Mouse (Mus musculus) heart, postnatal 0 days (tissue): ENCODE results near the gene Gm20708. TPM values are rescaled to one million over a fixed set of nuclear protein-coding genes. Genes with fewer than 3 reads are reported as not detected.
A peak's percentile ranks its signal among the peaks of the same experiment; 100 is the strongest.

Experiments
- ATAC-seq: fragments of 200-750 bp; cut with Nextera tagmentation; 2 replicates; pipeline ENCODE4 v1.8.0; 2017; ENCODE audit warnings: low read depth, moderate number of reproducible peaks, moderate library complexity; ENCODE audit not compliant: insufficient read depth
- DNase-seq: peaks from one replicate; pipeline ENCODE4 v3.0.0-alpha.2; 2016; ENCODE audit warnings: low spot score
- H3K27ac ChIP-seq: fragments of 300-500 bp; sonication (generic); 2 replicates; pipeline ENCODE4 v1.5.1; 2014; ENCODE audit warnings: low read depth, mild to moderate bottlenecking
- H3K27me3 ChIP-seq: fragments of 300-500 bp; sonication (generic); 2 replicates; pipeline ENCODE4 v1.6.1; 2014; ENCODE audit warnings: low read length, mixed read lengths; ENCODE audit not compliant: control insufficient read depth, insufficient read depth
- H3K36me3 ChIP-seq: fragments of 300-500 bp; sonication (generic); replicated peaks from 2 replicates; pipeline ENCODE4 v1.6.1; 2014; ENCODE audit warnings: low read length, mixed read lengths; ENCODE audit not compliant: control insufficient read depth, insufficient read depth
- H3K4me1 ChIP-seq: fragments of 300-500 bp; sonication (generic); 2 replicates; pipeline ENCODE4 v1.6.1; 2014; ENCODE audit warnings: antibody characterized with exemption; ENCODE audit not compliant: control insufficient read depth, insufficient read depth
- H3K4me2 ChIP-seq: fragments of 300-500 bp; sonication (generic); 2 replicates; pipeline ENCODE4 v1.6.1; 2014; ENCODE audit warnings: low read depth, mild to moderate bottlenecking, low read length, moderate library complexity
- H3K4me3 ChIP-seq: fragments of 300-500 bp; sonication (generic); 2 replicates; pipeline ENCODE4 v1.5.1; 2014; ENCODE audit warnings: low read depth, low read length
- H3K9ac ChIP-seq: fragments of 300-500 bp; sonication (generic); replicated peaks from 2 replicates; pipeline ENCODE4 v1.6.1; 2014; ENCODE audit warnings: low read depth, low read length, mixed read lengths
- H3K9me3 ChIP-seq: fragments of 300-500 bp; sonication (generic); replicated peaks from 2 replicates; pipeline ENCODE4 v1.6.1; 2016; ENCODE audit warnings: low read length; ENCODE audit not compliant: control insufficient read depth
- CTCF ChIP-seq: IDR thresholded peaks from 2 replicates; pipeline ENCODE4 v1.5.1; 2016; ENCODE audit warnings: antibody characterized with exemption, control low read depth, low read depth
- EP300 ChIP-seq: IDR thresholded peaks from 2 replicates; pipeline ENCODE4 v1.6.1; 2016; ENCODE audit warnings: antibody characterized with exemption, low read depth
- WGBS: fragments of 180-500 bp; shearing (Covaris S2); extraction: QIAGEN DNeasy Blood & Tissue Kit; methylation state at CpG from one replicate; pipeline ENCODE4 v1.1.7; 2014; 5-methylcytosine and 5-hydroxymethylcytosine counted together
- polyA plus RNA-seq: library from polyadenylated mRNA; unstranded; fragments of >200 nt; fragmentation: Nextera tagmentation; extraction: Ambion mirVana; gene quantifications from 2 replicates; pipeline ENCODE4 v1.2.1, GENCODE M21; 2015
- total RNA-seq: library from RNA; depleted of rRNA; stranded (reverse); fragments of >200 nt; gene quantifications from 2 replicates; pipeline ENCODE4 v1.2.3, GENCODE M21; 2014; ENCODE audit warnings: low replicate concordance

Gene Gm20708
- total and polyA plus RNA-seq, 2 experiments from 2014 or later: 0.68 to 2.6 TPM

- peaks cover 17% of the 10 kb centered on the region for H3K4me1 ChIP-seq
- WGBS: 1% methylated on average over 51 of the region's 51 CpGs
- no peaks in the 10 kb centered on the region for H3K36me3 ChIP-seq
- ATAC-seq (peak; percentile 83), DNase-seq (peak; percentile 90)
- TF ChIP-seq CTCF (no peak), EP300 (no peak)
- H3K27ac ChIP-seq: peak within 1 kb of the TSS; percentile 75
- peak within 1 kb of the TSS; percentile 90 for H3K4me2 ChIP-seq
- peak within 1 kb of the TSS; percentile 66 for H3K4me3 ChIP-seq
- H3K27me3 ChIP-seq: no peaks in the 10 kb centered on the region
- H3K9ac ChIP-seq: peak within 1 kb of the TSS; percentile 54
- H3K9me3 ChIP-seq: no peaks in the 10 kb centered on the region
These were observed 63.6 kb downstream of the Gm20708 start, which contains the start of gene Tha1 for GRCm38 (mm10) chr11:117872861-117873608. Gene Tha1, minus strand, starts transcription at chr11:117873481.

GRCm38 (mm10) chr11:117874419-117874818, 65.0 kb downstream of the Gm20708 start:
- Histone ChIP-seq H3K36me3 (no peaks in the 10 kb centered on the region), H3K9ac (no peak overlapping the region), H3K27me3 (no peaks in the 10 kb centered on the region), H3K9me3 (no peaks in the 10 kb centered on the region), H3K4me2 (no peak overlapping the region), H3K4me1 (peaks cover 21% of the 10 kb centered on the region), H3K4me3 (no peak overlapping the region), H3K27ac (no peak overlapping the region)
- TF ChIP-seq CTCF (peak; percentile 35), EP300 (no peak)
- ATAC-seq (no peak), DNase-seq (peak; percentile 33)
- 62% methylated on average over 4 of the region's 4 CpGs for WGBS

GRCm38 (mm10) chr11:117875681-117876080, 66.2 kb downstream of the Gm20708 start:
- no peak overlapping the region for H3K4me3 ChIP-seq
- TF ChIP-seq EP300 (no peak), CTCF (no peak)
- no peaks in the 10 kb centered on the region for H3K9me3 ChIP-seq
- H3K36me3 ChIP-seq: no peaks in the 10 kb centered on the region
- no peak overlapping the region for H3K27ac ChIP-seq
- WGBS: 12% methylated on average over 6 of the region's 6 CpGs
- DNase-seq (peak; percentile 43), ATAC-seq (no peak)
- peaks cover 21% of the 10 kb centered on the region for H3K4me1 ChIP-seq
- H3K4me2 ChIP-seq: no peak overlapping the region
- no peaks in the 10 kb centered on the region for H3K27me3 ChIP-seq
- no peak overlapping the region for H3K9ac ChIP-seq

GRCm38 (mm10) chr11:117877917-117878745, 68.7 kb downstream of the Gm20708 start:
- Histone ChIP-seq H3K4me1 (peaks cover 25% of the 10 kb centered on the region), H3K9ac (0 out of 2 replicates have a peak overlapping the region, but pooled peaks have one; percentile 10), H3K9me3 (no peaks in the 10 kb centered on the region), H3K4me3 (peak overlapping the region; percentile 6; the same call in 1 of the 2 replicates), H3K4me2 (peak overlapping the region; percentile 49), H3K36me3 (no peaks in the 10 kb centered on the region), H3K27me3 (no peaks in the 10 kb centered on the region), H3K27ac (peak overlapping the region; percentile 49)
- 9% methylated on average over 13 of the region's 13 CpGs for WGBS
- DNase-seq: peak; percentile 43
- peak; percentile 56 for ATAC-seq
- TF ChIP-seq EP300: no peak
- no peak for TF ChIP-seq CTCF

- WGBS: 51% methylated on average over 8 of the region's 8 CpGs
- no peaks in the 10 kb centered on the region for H3K9me3 ChIP-seq
- ATAC-seq (no peak), DNase-seq (no peak)
- H3K9ac ChIP-seq: 0 out of 2 replicates have a peak overlapping the region, but pooled peaks have one; percentile 10
- H3K36me3 ChIP-seq: no peaks in the 10 kb centered on the region
- H3K27ac ChIP-seq: peak overlapping the region; percentile 49
- no peaks in the 10 kb centered on the region for H3K27me3 ChIP-seq
- peak overlapping the region; percentile 49 for H3K4me2 ChIP-seq
- H3K4me1 ChIP-seq: peaks cover 25% of the 10 kb centered on the region
- no peak for TF ChIP-seq CTCF
- no peak for TF ChIP-seq EP300
- H3K4me3 ChIP-seq: no peak overlapping the region
These were observed 69.4 kb downstream of the Gm20708 start for GRCm38 (mm10) chr11:117878892-117879291.
